Mouse (Mus musculus) brain, embryonic 14.5 days (tissue): Measurements from ENCODE around the gene Vps4b.

Experiments used
- CTCF ChIP-seq: fragments of 200-500 bp; IDR thresholded peaks from 2 replicates; pipeline ENCODE4 v1.5.1; 2012; ENCODE audit warnings: inconsistent platforms, mild to moderate bottlenecking, moderate library complexity, borderline replicate concordance; ENCODE audit not compliant: insufficient read depth, insufficient read length; ENCODE audit errors: extremely low read depth
- POLR2A ChIP-seq: fragments of 200-500 bp; IDR thresholded peaks from 2 replicates; pipeline ENCODE4 v1.6.1; 2012; ENCODE audit warnings: mild to moderate bottlenecking, inconsistent platforms, borderline replicate concordance; ENCODE audit not compliant: poor library complexity, insufficient read depth, insufficient read length, severe bottlenecking; ENCODE audit errors: extremely low read depth

DNA sequence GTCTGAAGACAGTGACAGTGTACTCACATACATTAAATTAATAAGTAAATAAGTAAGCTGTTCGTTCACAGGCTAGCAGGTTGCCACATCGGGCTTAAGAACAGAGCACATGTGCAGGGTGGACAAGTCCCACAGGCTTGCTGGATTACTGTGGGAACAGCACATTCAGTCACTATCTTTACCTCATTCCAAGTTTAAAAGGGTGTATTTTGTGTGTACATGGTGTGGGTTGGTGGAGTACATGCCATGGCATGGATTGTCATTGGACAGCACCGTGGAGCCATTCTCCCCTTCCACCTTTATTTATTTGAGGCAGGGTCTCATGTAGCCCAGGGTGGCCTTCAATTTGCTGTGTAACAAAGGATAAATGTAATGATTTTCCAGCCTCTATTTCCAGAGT, 80.4 kb downstream of the Vps4b start:
- TF ChIP-seq POLR2A (no peak), CTCF (no peak)
